Mouse (Mus musculus) hematopoietic stem cell, adult 5-6 weeks (primary cell): ENCODE data around the gene Meiob. TPM values are rescaled to one million over a fixed set of nuclear protein-coding genes. Genes with fewer than 3 reads are reported as not detected.

Source experiments
- ATAC-seq, 2 experiments: fragments of 125-278 bp in 1 of 2; replicated peaks in 1 of 2; 2 replicates each; pipeline ENCODE4 v1.8.0; 2016 to 2017; ENCODE audit warnings: inconsistent platforms in 2 of 2, mild to moderate bottlenecking in 2 of 2, moderate number of reproducible peaks in 2 of 2, low read depth in 1 of 2, moderate TSS enrichment in 1 of 2; ENCODE audit not compliant: low FRiP score in 2 of 2, poor library complexity in 2 of 2, severe bottlenecking in 2 of 2, insufficient read depth in 1 of 2, low TSS enrichment in 1 of 2
- total RNA-seq: library from RNA; stranded (forward); fragments of 172-1452, 232-1000 nt; gene quantifications from 2 replicates; pipeline ENCODE4 v1.2.3, GENCODE M21; 2017

The Meiob gene
- total RNA-seq, result 0.44 TPM in 1 of 2 replicates, not detected in the other

DNA sequence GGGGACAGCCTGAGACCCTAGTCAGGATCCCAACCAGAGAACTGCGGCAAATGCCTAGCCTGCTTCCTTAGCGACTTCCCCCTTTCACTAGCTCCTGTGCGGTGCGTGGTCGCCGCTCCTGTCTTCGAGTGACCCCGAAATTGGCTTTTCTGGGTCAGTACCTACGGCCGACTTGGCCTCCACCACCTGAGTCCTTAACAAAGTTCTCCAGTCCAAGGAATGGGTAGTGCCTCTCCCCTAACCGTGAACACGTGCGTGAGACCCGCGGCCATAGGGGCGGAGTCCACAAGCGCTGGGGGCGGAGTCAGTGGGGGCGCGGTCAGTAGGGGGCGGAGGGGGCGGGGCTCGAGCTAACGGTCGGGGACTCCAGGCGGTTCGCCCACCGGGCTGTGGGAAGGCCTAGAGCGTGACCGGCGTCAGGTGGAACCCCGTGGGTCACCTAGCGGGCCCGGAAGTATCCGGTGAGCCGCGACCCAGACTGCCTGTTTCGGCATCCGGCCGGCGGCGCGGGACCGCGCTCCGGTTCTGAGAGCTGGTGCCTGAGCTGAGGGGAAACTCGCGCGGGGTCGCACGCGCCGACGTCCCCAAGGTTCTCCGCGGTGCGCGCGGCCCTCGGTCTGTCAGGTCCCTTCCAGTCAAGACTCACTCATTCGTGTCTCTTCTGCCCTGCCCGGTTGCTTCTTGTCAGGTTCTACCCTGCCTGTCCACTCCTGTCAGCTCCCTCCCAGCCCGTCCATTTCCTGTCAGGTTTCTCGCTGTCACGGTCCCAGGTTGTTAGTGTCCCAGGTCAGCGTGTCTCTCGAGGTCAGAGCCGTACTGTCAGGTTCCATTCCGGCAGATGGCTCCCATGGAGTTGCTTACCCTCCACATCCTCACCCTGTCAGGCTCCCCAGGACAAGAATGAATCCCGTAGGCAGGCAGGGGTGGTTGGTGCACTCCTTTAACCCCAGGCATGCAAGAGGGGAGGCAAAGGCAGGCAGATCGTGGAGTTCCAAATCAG is at the start of gene Meiob:
TSS of gene Meiob (plus strand) at position 338 of the 1,000 bp plus-strand sequence.
- peak; percentile 68 to 89 for ATAC-seq

DNA sequence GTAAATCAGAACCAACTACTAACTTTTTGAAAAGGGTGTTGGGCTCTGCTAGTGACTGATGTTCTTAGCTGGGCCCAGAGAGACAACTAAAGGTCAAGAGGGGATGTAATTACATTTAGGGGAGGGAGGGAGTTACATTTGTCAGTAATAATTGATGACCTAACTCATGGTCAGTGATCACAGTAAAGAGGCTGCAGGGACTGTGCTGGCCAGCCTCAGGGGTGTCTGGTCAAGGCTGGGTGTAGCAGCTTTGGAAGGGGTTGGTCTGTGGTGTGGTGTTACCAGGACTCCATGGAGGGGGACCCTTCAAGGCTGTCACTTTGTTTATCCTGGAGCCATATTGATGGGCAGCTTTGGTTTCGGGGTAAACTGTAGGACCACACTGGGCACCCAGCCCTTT is 46.7 kb upstream of the Meiob start:
- no peak for ATAC-seq

DNA sequence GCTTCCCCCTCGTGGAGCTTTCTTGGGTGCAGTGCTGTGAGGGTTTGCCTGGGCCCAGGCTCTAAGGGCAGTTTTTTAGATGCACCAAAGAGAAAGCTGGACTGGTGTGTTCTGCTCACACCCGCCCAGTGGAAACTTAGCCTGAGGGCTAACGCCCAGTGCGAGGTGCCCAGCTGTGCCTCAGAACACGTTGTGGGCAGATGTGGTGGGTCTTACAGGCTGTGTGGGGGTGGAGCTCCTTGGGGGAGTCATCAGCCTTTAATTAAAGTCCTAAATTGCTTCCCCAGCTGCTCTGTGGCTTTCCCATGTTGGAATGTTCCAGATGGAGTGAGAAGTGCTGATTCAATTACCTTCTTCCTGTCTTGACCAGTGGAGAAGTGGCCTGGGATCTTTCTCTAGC is 43.0 kb upstream of the Meiob start:
- no peak for ATAC-seq

DNA sequence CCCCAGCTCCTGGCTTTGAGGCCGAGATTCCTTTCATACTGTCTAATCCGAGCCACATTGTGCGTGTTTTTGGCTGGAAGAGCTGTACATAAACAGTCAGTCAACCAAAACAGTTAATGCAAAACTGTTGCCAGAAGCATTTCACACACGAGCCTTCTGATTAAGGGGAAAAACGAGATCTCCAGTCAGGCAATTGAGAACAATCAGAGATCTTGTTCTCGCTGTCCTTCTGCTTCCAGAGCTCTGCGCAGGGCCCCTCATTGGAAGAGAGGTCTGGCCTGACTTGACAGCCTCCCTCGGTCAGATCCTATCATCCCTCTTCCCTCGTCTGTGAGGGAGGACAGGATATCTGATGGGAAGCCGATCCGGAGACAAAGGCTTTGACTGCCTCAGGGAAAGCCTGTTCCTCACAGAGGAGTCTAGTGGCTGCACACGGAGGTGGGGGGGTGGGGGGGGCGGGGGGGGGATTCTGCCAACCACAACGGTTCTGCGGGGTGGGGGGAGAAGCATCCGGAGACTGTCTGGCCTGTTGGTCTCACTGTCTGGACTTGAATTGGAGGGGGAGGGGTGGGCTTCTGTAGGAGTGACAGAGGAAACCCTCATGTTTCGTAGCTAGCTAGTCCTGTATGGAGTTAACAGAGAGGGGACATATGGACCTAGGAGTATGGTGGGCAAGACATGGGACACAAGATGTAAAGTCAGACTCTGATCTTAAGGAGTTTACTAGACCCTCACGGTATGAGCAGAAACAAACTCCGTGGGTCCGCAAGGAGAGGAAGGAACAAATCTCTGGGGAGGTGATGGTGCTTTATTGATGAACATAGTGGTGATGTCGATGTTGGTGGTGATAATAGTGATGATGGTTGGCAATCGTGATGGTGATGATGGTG is 38.8 kb upstream of the Meiob start:
- no peak for ATAC-seq

DNA sequence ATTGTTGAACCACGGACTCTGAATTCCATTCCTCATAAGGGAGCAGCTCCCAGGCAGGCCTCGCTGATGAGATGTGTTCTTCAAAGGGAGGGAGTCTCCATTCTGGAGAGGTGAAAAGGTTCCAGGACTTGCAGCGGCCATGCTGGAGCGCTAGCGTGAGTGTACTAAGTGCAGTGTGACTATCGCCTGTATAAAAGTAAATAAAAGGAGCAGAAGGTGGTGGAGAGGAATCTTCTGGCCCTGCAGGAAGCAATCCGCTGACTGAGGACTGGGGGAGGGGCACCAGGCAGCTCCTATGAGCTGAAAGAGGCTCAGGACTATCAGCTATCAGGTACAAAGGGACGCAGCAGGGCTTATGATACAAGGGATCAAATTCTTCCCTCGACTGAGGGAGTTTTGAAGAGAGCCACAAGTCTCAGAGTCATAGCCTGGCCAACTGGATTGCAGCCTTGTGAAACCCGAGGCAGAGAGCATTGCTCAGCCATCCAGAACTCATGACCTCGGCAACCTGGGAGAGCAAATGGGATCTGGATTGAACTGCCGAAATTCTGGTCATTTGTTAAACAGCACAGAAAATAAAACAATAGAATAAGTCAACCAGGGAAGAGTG is 37.7 kb upstream of the Meiob start:
- ATAC-seq, result no peak

DNA sequence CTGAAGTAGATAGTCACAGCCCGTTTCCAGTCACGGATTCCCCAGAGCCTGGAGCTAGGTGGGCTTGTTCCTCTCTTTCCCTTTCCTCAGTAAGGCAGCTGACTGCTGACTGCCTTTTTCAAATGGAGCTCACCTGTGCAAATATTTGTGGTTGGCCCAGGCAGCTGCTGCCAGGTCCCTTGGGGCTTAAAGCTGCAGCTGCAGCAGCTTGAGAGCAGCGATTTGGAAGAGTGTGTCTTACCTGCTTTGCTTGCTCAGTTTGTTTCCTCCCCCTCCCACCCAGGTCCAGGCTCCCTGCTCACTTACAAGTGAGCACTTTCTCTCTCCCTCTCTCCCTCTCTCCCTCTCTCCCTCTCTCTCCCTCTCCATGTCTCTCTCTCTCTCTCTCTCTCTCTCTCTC is 34.9 kb upstream of the Meiob start:
- ATAC-seq, result no peak

DNA sequence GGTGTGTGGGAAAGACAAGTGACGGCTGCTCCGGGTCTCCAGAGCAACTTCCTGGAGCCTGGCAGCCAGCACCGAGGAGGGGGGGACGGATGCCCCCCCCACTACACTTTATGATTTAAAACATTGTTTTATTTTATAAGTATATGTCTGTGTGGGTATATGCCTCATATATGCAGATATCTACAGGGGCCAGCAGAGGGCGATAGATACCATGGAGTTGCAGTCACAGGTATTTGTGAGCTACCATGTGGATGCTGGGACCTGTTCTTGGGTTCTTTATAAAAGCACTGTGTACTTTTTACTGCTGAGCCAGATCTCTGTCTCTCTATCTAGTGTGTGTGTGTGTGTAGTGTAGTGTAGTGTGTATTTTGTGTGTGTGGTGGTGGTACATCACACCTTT is 30.8 kb upstream of the Meiob start:
- no peak for ATAC-seq

DNA sequence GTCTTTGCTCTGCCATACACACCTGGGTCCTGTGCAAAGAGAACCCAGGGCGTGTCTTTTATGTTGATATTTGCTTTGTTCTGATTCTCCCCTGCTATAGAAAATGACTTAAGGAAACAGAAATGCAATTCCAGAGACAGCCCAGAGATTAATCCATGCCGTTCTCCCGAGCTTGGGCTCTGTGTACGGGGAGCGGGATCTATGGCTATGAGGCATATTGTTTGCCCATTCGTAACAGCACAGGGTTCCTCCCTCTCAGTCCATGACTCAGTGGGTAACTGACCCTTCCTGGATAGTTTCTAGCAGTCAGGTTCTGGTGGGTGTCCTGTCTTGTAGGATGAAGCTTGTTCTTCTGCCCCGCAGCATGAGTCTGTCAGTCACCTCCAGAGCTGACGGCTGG is 28.9 kb upstream of the Meiob start:
- ATAC-seq, result no peak

DNA sequence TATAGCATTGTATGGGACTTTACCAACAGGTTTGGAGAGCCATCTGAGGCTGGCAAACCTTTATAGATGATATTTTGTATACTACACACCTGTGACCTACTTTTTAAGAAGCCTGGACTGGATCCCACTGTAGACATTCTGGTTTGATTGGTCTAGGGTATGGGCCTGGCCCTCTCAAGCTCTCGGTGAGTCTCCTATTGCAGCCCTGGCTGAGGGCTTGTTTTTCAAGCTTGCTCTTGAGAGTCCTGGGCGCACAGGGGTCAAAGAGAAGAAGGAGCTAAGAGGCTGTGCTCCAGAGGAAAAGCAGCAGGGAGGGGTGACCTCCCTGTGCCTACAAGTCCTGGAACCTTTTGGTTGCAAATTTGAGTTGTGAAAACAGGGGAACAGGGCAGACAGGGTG is 27.0 kb upstream of the Meiob start:
- no peak for ATAC-seq

DNA sequence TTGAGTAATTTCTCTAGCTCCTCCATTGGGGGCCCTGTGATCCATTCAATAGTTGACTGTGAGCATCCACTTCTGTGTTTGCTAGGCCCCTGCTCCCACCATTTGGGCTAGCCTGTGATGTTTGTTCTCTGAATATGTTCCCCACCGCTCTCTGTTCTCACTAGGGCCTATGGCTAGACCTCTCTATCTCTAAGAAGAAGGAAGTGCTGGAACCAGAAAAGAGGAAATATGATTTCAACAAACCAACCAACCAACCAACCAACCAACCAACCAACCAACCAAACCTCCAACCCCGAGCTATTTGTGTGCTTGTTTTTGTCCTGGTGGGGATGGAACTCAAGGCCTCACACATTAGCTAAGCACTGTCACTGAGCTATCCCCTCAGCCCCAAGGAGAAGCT is 23.3 kb upstream of the Meiob start:
- ATAC-seq, result no peak

DNA sequence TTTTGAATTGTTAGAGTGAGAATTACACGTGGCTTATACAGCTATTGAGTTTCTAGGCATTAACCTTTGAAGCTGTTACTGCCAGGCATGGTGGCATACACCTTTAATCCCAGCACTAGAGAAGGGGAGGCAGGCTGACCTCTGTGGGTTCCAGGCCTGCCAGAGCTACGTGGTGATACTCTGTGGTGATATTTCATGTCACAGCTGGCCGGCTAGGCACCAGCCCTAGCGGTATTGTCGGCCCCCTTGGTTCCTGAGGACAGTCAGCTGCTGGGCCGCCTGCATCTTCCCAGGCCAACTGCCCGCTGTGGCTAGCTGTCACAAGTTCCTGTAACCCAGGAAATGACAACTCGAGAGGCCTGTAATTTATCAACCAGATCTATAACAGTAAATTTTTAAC is 11.9 kb upstream of the Meiob start:
- ATAC-seq, result no peak

DNA sequence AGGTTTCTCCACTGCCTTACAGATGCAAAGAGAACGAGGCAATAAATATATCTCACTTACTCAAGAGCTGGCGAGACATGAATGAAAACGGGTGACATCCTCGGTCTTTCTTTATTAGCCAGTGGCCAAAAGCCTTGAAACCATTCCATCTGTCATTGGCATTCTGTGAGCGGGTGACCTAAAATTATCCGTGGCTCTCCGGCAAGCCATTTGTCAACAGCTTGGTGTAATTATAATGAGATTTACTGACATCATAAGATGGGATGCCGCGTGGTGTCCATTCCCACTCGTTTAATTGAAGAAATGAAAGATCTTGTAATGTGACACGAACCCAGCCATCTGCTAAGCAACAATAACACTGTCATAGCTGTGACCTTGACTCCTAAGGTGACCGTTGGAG is 9.3 kb upstream of the Meiob start:
- ATAC-seq, result no peak

DNA sequence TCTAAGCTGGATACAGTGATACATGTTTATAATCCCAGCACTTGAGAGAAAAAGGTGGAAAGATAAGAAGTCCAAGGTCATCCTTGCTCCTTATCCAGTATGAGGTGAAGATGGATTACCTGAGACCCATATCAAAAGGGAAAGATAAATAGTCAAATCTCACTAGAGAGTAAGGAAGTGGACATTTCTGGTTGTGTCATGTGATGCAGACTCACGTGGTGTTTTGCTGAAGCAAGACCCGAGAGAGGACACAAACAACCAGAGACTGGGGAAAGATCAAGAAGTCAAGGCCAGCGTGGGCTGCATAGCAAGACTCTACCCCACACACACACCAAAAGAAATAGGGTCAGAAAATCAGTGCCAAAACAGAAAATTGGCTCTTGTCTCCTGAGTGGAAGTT is 7.1 kb upstream of the Meiob start:
- ATAC-seq, result no peak

DNA sequence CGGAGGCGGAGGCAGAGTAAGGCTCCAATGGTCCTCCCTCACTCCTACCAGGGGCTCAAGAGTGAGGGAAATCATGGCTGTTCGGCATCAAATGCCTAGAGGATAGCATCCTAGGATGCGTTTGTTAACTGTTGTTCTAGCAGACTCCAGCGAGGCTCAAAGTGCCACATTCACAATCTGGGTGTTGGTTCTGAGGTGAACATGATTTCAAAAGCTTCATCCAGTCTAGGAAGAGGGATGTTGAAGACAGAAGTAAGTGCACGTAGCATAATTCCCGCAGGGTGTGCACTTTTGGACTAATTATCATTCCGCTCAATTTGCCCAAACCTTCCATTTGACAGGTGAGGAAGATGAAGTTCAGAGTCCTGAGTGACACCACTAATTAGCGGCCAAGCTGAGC is 5.9 kb upstream of the Meiob start:
- no peak for ATAC-seq

DNA sequence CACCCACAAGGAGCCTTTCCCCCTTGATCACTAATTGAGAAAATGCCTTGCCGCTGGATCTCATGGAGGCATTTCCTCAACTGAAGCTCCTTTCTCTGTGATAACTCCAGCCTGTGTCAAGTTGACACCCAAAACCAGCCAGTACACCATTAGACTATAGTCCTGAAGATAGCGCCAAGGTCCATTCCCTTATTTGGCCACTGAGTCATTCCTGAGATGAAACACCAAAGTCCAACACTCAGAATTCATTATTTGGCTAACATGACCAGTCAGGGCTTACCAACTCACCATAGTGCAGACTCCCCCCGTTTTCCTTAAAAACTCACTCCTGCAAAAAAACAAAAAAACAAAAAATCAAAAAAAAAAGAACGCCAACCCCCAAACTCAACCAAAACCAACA is 4.6 kb upstream of the Meiob start:
- no peak for ATAC-seq

DNA sequence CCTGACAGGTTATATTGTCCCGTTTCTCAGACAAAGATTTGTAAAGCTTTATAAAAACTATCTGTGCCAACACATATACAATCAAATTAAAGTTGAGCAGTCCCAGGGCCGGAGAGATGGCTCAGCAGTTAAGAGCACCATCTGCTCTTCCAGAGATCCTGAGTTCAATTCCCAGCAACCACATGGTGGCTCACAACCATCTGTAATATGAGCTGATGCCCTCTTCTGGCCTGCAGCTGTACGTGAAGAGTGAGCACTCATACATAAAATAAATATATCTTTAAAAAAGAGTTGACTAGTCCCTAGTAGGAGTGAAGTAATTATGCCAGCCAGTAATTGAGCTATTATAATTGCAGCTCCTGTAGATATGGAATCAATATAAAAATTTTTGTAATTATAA is 3.6 kb upstream of the Meiob start:
- no peak for ATAC-seq

DNA sequence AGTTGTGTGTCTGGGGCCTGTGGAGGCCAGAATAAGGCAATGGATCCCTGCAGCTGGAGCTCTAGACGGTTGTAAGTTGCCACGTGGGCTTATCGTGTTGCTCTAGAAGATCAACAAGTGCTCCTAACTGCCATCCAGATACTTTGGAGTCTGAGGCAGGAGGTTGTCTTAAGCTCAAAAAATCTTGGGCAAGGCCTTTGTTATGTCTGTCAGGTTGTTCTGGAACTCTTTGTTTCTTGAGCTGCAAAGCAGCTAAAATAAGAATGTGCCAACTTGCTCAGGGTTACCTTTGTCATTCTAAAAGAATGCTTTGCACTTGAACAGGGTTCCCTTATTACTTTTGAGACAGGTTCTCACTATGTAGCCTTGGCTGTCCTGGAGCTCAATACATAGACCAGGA is 7.1 kb downstream of the Meiob start:
- ATAC-seq, result no peak

DNA sequence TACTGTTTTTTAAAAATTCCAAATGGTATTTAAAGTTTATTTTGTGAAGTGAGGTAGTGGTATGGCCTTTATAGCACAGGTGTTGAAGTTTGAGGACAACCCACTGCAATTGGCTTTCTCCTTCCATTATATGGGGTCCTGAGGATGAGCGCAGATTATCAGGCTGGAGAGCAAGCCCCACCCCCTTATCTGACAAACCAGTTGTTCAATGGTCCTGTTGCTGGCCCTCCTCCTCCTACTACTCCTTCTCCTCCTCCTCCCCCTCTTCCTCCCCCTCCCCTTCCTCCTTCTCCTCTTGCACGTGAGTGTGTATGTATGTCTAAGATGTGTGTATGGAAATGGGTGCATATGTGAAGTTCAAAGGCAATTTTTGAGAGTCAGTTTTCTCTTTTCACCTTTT is 8.1 kb downstream of the Meiob start:
- ATAC-seq, result no peak
